Mouse (Mus musculus) left cerebral cortex, postnatal 10 days (tissue): Measurements from ENCODE around the gene Gm20716. TPM values are rescaled to one million over a fixed set of nuclear protein-coding genes. Genes with fewer than 3 reads are reported as not detected.
"Not testable (repeated sequence)": the region's sequence is repeated elsewhere in the genome, so short reads cannot be mapped to it uniquely, and the experiment has no call there.

ENCODE experiments used
- DNase-seq, 2 experiments: peaks; one replicate each; pipeline ENCODE4 v3.0.0; 2021 to 2022; ENCODE audit warnings: low spot score in 2 of 2, mixed read lengths in 1 of 2; ENCODE audit errors: extremely low spot score in 1 of 2
- intact Hi-C: fragments of 180-260 bp; cut with DNase I; formaldehyde crosslinking; loops from one replicate; pipeline ENCODE4 v1.15.1; 2025
- total RNA-seq, 2 experiments: library from RNA; stranded (reverse); gene quantifications; 2 replicates each; pipeline ENCODE4 v1.2.3; 2021

Gene Gm20716
- total RNA-seq, 2 experiments from 2014 or later = 32.4 to 39.9 TPM

GRCm38 (mm10) chr2:168175946-168176345 lies 54.2 kb downstream of the Gm20716 start:
- intact Hi-C loops = no loop called here
- DNase-seq = no peak

- peak in 1 of 2 experiments; percentile 50 for DNase-seq
Measured at GRCm38 (mm10) chr2:168170167-168170685, 59.9 kb downstream of the Gm20716 start.

GRCm38 (mm10) chr2:168169800-168170113 lies 60.4 kb downstream of the Gm20716 start:
- no peak for DNase-seq
- intact Hi-C loops = no loop called here

More at GRCm38 (mm10) chr2:168170167-168170685, 59.9 kb downstream of the Gm20716 start:
- intact Hi-C loops = no loop called here

- intact Hi-C loops = no loop called here
- DNase-seq = no peak
Measured at GRCm38 (mm10) chr2:168168892-168169799, 61.0 kb downstream of the Gm20716 start.

GRCm38 (mm10) chr2:168167781-168168180 lies 62.4 kb downstream of the Gm20716 start:
- intact Hi-C loops = no loop called here
- DNase-seq = no peak

- intact Hi-C loops = no loop called here
- peak in 1 of 2 experiments; percentile 58 for DNase-seq
Measured at GRCm38 (mm10) chr2:168166750-168167460, 63.3 kb downstream of the Gm20716 start.

- intact Hi-C loops = no loop called here
- DNase-seq = no peak
Measured at GRCm38 (mm10) chr2:168161978-168162377, 68.2 kb downstream of the Gm20716 start.

- DNase-seq = no peak
- intact Hi-C loops = no loop called here
Measured at GRCm38 (mm10) chr2:168161514-168161971, 68.6 kb downstream of the Gm20716 start.

GRCm38 (mm10) chr2:168160370-168160930 lies 69.7 kb downstream of the Gm20716 start:
- no peak for DNase-seq
- intact Hi-C loops = no loop called here

- intact Hi-C loops = no loop called here
- peak in 1 of 2 experiments; percentile 55 for DNase-seq
Measured at GRCm38 (mm10) chr2:168158911-168159711, 71.1 kb downstream of the Gm20716 start.

GRCm38 (mm10) chr2:168157974-168158373 lies 72.2 kb downstream of the Gm20716 start:
- intact Hi-C loops = not testable (repeated sequence)

GRCm38 (mm10) chr2:168156361-168156760 lies 73.8 kb downstream of the Gm20716 start:
- no peak for DNase-seq
- intact Hi-C loops = no loop called here

More at GRCm38 (mm10) chr2:168157974-168158373, 72.2 kb downstream of the Gm20716 start:
- DNase-seq = not testable (repeated sequence)

GRCm38 (mm10) chr2:168155666-168156065 lies 74.5 kb downstream of the Gm20716 start:
- intact Hi-C loops = no loop called here

GRCm38 (mm10) chr2:168154090-168154881 lies 75.9 kb downstream of the Gm20716 start:
- intact Hi-C loops = no loop called here
- peak; percentile 39 to 93 for DNase-seq

More at GRCm38 (mm10) chr2:168155666-168156065, 74.5 kb downstream of the Gm20716 start:
- no peak for DNase-seq

GRCm38 (mm10) chr2:168149241-168149640 lies 80.9 kb downstream of the Gm20716 start:
- intact Hi-C loops = no loop called here
- no peak for DNase-seq

- intact Hi-C loops = no loop called here
- DNase-seq = no peak
Measured at GRCm38 (mm10) chr2:168147722-168148432, 82.3 kb downstream of the Gm20716 start.

- no peak for DNase-seq
- intact Hi-C loops = no loop called here
Measured at GRCm38 (mm10) chr2:168145437-168145836, 84.7 kb downstream of the Gm20716 start.
